Comparison of ENCODE assay signal across 14 mouse cellular contexts in genomic region chr2:101832361-101832760, GRCm38 (mm10).
"Had no signal": no experiment of that assay in that cellular context is flagged by ENCODE, and none has a peak within 500 bp of the region (broad histone marks: within the 10 kb centered on the region; RNA-seq: fewer than 3 reads in every experiment).

No protein-coding gene starts in this region.

- H3K4me3 ChIP-seq: limb, embryonic 12.5 days; limb, embryonic 15.5 days; midbrain, embryonic 13.5 days had no signal

- ATAC-seq: inflammation-experienced regulatory T-cells, adult 6 months; midbrain, embryonic 13.5 days had no signal

- H3K4me2 ChIP-seq: limb, embryonic 12.5 days; limb, embryonic 15.5 days; midbrain, embryonic 13.5 days had no signal

- H3K36me3 ChIP-seq: limb, embryonic 12.5 days; limb, embryonic 15.5 days; midbrain, embryonic 13.5 days had no signal

- DNase-seq: kidney, adult 11 months; kidney, adult 9 months; kidney, postnatal 14 days; kidney, postnatal 4 days; left cerebral cortex, postnatal 4 days; lung, adult 18-20 months; thymus, adult 18-20 months; thymus, postnatal 36 days had no signal

- H3K9me3 ChIP-seq: limb, embryonic 12.5 days; limb, embryonic 15.5 days; midbrain, embryonic 13.5 days had no signal

- H3K27ac ChIP-seq: limb, embryonic 12.5 days; limb, embryonic 15.5 days; liver, embryonic 14.5 days; macrophage; midbrain, embryonic 13.5 days had no signal

- H3K27me3 ChIP-seq: limb, embryonic 12.5 days; limb, embryonic 15.5 days; midbrain, embryonic 13.5 days had no signal

- H3K9ac ChIP-seq: limb, embryonic 12.5 days; limb, embryonic 15.5 days; liver, embryonic 14.5 days; midbrain, embryonic 13.5 days had no signal
